Mouse (Mus musculus): ENCODE data around the gene Abhd2. TPM values are rescaled to one million over a fixed set of nuclear protein-coding genes. Genes with fewer than 3 reads are reported as not detected.
A peak's percentile ranks its signal among the peaks of the same experiment; 100 is the strongest.

Gene Abhd2
- polyA plus RNA-seq, 1 experiment from 2014 or later: 12.1 TPM

DNA sequence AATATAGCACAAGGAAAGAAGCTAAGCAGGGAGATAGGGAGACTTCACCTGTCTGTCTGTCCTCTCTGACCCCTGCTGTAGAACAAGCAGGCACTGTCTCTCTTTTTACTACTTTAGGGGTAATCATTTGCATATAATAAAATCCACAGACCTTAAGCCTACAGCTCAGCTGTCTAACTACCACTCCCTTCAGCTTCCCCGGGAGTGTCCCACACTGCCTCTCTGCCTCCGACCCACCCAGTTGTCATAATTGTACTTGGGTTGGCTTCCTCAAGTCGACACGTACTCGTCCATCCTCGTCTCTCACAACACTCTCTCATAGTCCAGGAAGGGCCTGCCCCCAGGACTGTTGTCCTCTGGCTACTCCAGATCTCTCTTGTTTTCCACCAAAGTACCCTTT, 29.1 kb downstream of the Abhd2 start:
- H3K27ac ChIP-seq: no peak overlapping the region
- no peaks in the 10 kb centered on the region for H3K9me3 ChIP-seq
- H3K4me3 ChIP-seq (replicated peaks): no peak overlapping the region
- ATAC-seq (ENCODE audit: low FRiP score): no peak
- peaks cover 22% of the 10 kb centered on the region for H3K36me3 ChIP-seq (replicated peaks)
- no peak overlapping the region for H3K9ac ChIP-seq
- peaks cover 19% of the 10 kb centered on the region for H3K4me1 ChIP-seq
- 90% methylated on average over 6 of the region's 6 CpGs for WGBS
- no peaks in the 10 kb centered on the region for H3K27me3 ChIP-seq
- no peak overlapping the region for H3K4me2 ChIP-seq

DNA sequence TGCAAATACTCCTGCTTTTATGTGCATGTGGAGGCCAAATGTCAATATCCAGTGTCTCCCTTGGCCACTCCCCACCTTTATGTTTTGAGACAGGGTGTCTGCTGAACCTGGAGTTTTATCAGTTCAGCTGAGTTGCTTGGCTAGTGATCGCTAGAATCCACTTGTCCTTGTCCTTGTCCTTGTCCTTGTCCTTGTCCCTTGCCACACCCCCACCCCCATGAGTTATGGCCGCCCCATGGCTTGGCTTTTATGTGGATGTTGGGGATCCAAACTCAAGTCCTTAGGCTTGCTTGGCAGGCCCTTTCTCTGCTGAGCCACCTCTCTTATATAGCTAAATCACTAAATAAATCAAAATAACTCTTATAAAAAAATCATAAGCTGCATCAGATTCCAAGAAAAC, 29.6 kb downstream of the Abhd2 start:
- WGBS: 89% methylated on average over 2 of the region's 2 CpGs
- Histone ChIP-seq H3K4me1 (peaks cover 19% of the 10 kb centered on the region), H3K27ac (no peak overlapping the region), H3K36me3 (replicated peaks) (peaks cover 18% of the 10 kb centered on the region), H3K9ac (no peak overlapping the region), H3K4me3 (replicated peaks) (no peak overlapping the region), H3K27me3 (no peaks in the 10 kb centered on the region), H3K9me3 (no peaks in the 10 kb centered on the region), H3K4me2 (no peak overlapping the region)
- ATAC-seq (ENCODE audit: low FRiP score): no peak

DNA sequence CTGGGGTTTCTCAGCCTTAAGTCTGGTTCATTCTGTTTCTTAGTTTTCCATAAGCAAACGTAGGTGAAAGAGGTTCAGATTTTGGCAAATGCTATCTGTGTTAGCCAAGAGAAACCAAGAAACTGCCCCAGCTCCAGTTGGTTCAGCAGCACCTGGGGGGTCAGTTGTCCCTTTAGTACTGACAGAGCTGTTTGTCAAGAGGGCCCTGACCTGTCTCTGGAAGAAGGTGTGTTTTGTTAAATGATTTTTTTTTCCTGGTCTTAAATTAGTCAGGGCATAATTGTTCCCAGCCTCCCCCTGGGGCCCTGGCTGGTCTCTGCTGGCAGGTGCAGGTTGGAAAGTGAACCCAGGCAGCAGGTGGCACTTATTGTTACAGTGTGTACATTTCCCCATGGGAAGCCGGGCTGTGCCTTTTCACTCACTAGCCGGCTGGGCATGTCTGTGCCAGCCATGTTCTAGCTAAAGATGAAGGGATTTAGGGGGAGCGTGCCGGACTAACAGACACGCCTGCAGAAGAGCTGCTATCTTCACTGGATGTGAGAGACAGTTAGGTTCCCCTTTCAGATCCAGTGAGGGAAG, 30.3 kb downstream of the Abhd2 start:
- Histone ChIP-seq H3K4me2 (no peak overlapping the region), H3K27ac (peak overlapping the region; percentile 10; the same call in 1 of the 2 replicates), H3K9ac (no peak overlapping the region), H3K36me3 (replicated peaks) (peaks cover 11% of the 10 kb centered on the region), H3K9me3 (no peaks in the 10 kb centered on the region), H3K4me1 (peaks cover 21% of the 10 kb centered on the region), H3K27me3 (no peaks in the 10 kb centered on the region), H3K4me3 (replicated peaks) (no peak overlapping the region)
- WGBS: 77% methylated on average over 6 of the region's 6 CpGs
- no peak for ATAC-seq (ENCODE audit: low FRiP score)

DNA sequence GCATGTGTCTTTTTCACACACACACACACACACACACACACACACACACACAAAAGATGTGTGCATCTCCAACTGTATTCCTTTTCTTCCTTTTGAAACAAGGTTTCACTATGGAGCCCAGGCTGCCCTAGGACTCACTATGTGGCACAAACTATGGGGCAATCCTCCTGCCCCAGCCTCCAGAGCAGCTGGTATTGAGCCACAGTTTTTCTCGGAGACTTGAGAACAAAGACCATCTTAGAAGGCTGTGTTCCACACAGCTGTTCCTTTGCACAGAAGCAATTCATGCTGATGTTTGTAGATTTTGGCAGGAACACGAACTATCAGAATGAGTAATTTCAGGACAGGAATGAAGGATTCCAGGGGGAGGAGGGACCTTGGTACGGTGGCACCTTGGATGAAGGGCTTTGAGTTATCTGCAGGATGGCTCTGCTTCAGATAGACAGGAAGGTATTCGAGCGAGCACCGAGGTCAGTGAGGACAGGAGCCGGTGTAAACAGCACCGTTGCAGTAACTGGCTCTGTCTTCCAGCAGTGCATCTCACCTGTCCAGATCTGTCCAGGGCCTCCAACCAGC, 35.5 kb downstream of the Abhd2 start:
- Histone ChIP-seq H3K36me3 (replicated peaks) (no peaks in the 10 kb centered on the region), H3K4me2 (no peak overlapping the region), H3K4me1 (peaks cover 44% of the 10 kb centered on the region), H3K27ac (0 out of 2 replicates have a peak overlapping the region, but pooled peaks have one; percentile 26), H3K9ac (no peak overlapping the region), H3K27me3 (no peaks in the 10 kb centered on the region), H3K9me3 (no peaks in the 10 kb centered on the region), H3K4me3 (replicated peaks) (no peak overlapping the region)
- WGBS: 77% methylated on average over 8 of the region's 8 CpGs
- no peak for ATAC-seq (ENCODE audit: low FRiP score)

DNA sequence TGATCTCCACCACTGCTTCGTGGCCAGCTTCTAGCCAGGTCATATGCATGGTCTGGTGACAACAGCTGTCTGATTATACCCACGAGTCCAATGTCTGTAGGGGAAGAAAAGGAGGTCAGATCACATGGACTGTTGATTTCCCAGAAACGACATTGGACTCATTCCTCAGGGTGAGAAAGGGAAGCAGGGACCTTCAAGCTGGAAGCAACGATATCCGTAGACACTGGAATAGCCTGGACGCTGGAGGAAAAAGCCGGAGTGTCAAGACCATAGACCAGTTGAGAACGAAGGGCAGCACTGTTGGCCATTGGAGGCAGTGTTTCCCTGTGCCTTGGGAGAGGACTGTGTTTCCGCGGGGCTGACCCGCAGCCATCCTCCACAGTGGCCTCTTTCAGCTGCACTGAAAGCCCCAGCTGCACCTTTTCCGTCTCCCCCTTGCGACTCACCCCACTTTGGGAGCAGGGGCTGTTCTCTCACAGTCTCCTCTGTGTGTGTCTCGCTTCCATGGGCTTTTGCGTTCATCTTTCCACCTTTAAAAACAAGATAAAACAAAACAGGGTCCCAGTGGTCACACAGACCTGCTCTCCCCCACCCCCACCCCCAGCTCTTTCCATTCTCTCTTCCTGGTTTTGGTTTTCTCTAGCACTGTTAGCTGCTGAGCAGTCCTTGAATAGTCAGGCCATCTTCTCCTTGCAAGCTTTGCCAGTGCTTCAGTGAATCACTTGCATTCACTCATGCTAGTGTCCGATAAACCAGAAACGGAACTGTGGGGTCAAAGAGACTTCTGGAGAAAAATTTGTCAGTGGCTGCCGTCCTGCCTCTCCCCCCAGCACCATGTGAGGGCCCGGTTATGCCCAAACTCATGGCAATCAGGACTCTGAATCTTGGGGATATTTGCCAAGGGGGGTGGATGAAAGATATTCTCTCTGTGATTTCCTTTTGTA, 36.5 kb downstream of the Abhd2 start:
- H3K27ac ChIP-seq: peak overlapping the region; percentile 65
- no peaks in the 10 kb centered on the region for H3K9me3 ChIP-seq
- no peak overlapping the region; the same call in none of the 2 replicates for H3K9ac ChIP-seq
- H3K27me3 ChIP-seq: no peaks in the 10 kb centered on the region
- H3K4me2 ChIP-seq: no peak overlapping the region
- peaks cover 53% of the 10 kb centered on the region for H3K4me1 ChIP-seq
- peak; percentile 34; the same call in 1 of the 2 replicates for ATAC-seq (ENCODE audit: low FRiP score)
- WGBS: 53% methylated on average over 19 of the region's 19 CpGs
- no peaks in the 10 kb centered on the region for H3K36me3 ChIP-seq (replicated peaks)
- H3K4me3 ChIP-seq (replicated peaks): no peak overlapping the region

DNA sequence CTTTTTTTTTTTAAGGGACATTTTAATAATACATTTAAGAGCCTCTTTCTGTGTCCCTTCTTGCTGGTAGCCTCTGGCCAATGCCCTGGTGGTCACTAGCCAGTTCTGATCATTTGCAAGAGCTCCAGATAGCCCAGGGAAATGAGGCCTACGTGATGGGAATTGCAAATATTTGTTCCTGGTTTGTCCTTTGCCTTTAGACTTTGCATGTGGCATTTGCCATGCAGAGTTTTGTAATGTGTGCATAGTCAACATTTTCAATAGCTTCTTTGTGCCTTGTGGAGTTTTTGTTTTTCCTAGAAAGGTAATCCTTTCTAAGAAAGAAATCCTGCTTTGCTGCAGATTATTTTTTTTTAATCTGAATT, 37.2 kb downstream of the Abhd2 start:
- peak overlapping the region; percentile 65; the same call in 1 of the 2 replicates for H3K27ac ChIP-seq
- 25% methylated on average over 1 of the region's 1 CpGs for WGBS
- peaks cover 58% of the 10 kb centered on the region for H3K4me1 ChIP-seq
- no peak for ATAC-seq (ENCODE audit: low FRiP score)
- no peak overlapping the region for H3K4me3 ChIP-seq (replicated peaks)
- H3K36me3 ChIP-seq (replicated peaks): no peaks in the 10 kb centered on the region; the same call in 1 of the 2 replicates
- no peak overlapping the region for H3K9ac ChIP-seq
- H3K4me2 ChIP-seq: no peak overlapping the region
- no peaks in the 10 kb centered on the region for H3K9me3 ChIP-seq
- no peaks in the 10 kb centered on the region for H3K27me3 ChIP-seq

DNA sequence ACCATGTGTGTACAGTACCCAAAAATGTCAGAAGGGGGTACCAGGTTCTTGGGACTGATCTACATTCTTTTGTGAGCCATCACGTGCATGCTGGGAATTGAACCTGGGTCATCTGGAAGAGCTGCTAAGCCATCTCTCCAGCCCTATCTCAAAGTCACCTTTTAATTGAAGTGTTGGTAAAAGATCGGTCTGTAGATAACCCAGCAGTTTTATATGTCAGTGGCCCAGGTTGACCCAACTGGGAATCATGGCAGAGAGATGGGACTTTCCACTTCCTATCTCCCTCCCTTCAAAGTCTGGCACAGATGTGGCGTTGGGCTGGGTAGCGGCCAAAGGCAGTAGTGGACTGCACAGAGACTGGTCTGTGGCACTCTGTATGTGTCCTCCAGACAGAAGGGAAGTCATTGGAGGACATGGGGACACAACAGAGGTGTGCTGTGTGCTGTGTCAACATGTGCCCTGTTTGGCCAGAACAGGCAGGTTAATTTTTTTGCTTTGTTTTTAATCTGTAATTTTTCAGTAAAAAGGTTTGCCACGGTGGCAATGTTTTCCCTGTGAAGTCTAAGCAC, 38.5 kb downstream of the Abhd2 start:
- H3K36me3 ChIP-seq (replicated peaks): no peaks in the 10 kb centered on the region; the same call in 1 of the 2 replicates
- no peak overlapping the region for H3K27ac ChIP-seq
- peaks cover 71% of the 10 kb centered on the region for H3K4me1 ChIP-seq
- H3K9ac ChIP-seq: no peak overlapping the region
- H3K27me3 ChIP-seq: no peaks in the 10 kb centered on the region
- no peaks in the 10 kb centered on the region for H3K9me3 ChIP-seq
- 96% methylated on average over 5 of the region's 5 CpGs for WGBS
- no peak for ATAC-seq (ENCODE audit: low FRiP score)
- H3K4me2 ChIP-seq: no peak overlapping the region
- H3K4me3 ChIP-seq (replicated peaks): no peak overlapping the region

DNA sequence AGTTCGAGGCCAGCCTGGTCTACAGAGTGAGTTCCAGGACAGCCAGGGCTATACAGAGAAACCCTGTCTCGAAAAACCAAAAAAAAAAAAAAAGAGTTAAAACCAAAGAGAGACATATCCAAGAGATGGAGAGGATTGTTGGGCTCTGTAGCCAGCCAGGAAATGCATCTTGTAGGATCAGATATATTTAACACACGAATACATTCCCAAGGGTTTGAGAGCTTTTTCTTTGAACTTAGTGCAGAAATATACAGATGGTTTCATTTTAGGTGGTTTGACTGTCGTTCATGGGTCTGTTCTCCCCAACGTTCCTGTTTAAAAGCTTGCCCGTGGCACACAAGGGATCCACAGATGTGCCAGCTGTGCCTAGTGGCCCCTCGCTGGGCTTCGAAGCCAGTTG, 39.2 kb downstream of the Abhd2 start:
- Histone ChIP-seq H3K4me2 (no peak overlapping the region), H3K27ac (no peak overlapping the region), H3K27me3 (no peaks in the 10 kb centered on the region), H3K4me3 (replicated peaks) (no peak overlapping the region), H3K9ac (no peak overlapping the region), H3K9me3 (no peaks in the 10 kb centered on the region), H3K4me1 (peaks cover 75% of the 10 kb centered on the region), H3K36me3 (replicated peaks) (no peaks in the 10 kb centered on the region; the same call in 1 of the 2 replicates)
- ATAC-seq (ENCODE audit: low FRiP score): no peak
- 75% methylated on average over 8 of the region's 8 CpGs for WGBS

DNA sequence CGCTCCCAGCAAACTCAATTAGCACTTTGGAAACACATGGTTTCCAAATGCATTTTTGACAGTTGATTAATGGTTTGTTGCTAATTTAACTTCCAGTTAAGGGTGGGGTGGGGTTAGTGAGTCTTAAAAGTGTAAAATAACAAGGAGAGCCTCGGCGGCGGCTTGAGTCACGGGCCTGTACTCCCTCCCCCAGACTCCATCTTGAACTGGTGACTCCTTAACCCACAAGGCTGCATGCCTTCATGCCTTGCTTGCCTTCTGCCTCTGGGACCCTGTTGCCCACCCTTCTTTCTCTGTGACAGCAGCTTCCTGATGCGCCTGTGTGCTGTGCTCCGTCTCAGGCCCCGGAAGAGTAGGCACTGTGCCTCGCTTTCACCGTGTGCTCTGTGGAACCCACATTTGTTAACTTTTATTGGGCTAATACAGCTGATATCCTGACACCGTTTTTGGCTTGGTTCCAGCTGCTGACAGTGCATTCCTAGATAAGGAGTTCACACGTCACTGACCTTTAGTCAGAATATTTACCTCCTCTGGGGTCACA, 40.6 kb downstream of the Abhd2 start:
- no peak overlapping the region for H3K9ac ChIP-seq
- H3K9me3 ChIP-seq: no peaks in the 10 kb centered on the region
- no peak overlapping the region for H3K4me3 ChIP-seq (replicated peaks)
- peak overlapping the region; percentile 54; the same call in 1 of the 2 replicates for H3K27ac ChIP-seq
- H3K4me1 ChIP-seq: peaks cover 82% of the 10 kb centered on the region
- ATAC-seq (ENCODE audit: low FRiP score): no peak
- no peak overlapping the region for H3K4me2 ChIP-seq
- H3K36me3 ChIP-seq (replicated peaks): no peaks in the 10 kb centered on the region; the same call in 1 of the 2 replicates
- no peaks in the 10 kb centered on the region for H3K27me3 ChIP-seq
- WGBS: 58% methylated on average over 12 of the region's 12 CpGs

DNA sequence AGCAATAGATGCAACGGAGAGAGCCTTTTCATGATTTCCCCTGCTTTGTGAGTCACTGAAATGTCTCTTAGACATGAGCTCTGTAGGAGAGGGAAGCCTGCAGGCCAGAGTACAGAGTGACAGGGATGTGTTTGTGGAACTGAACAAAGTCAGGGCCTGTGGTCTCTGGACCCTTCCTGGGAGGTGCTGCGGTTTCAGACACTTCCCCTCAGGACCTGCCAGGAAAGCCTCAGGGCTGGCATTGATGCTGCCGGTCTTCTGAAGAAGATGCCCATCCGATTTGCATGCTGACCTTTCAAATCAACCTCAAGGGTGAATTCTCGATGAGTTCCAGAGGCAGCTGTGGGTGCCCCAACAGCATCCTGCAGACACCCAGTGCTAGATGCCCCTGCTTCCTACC, 41.5 kb downstream of the Abhd2 start:
- peaks cover 72% of the 10 kb centered on the region for H3K4me1 ChIP-seq
- no peaks in the 10 kb centered on the region for H3K9me3 ChIP-seq
- ATAC-seq (ENCODE audit: low FRiP score): no peak
- H3K27me3 ChIP-seq: no peaks in the 10 kb centered on the region
- no peak overlapping the region for H3K9ac ChIP-seq
- H3K27ac ChIP-seq: no peak overlapping the region
- H3K4me2 ChIP-seq: no peak overlapping the region
- 77% methylated on average over 5 of the region's 5 CpGs for WGBS
- no peaks in the 10 kb centered on the region; the same call in 1 of the 2 replicates for H3K36me3 ChIP-seq (replicated peaks)
- no peak overlapping the region for H3K4me3 ChIP-seq (replicated peaks)

DNA sequence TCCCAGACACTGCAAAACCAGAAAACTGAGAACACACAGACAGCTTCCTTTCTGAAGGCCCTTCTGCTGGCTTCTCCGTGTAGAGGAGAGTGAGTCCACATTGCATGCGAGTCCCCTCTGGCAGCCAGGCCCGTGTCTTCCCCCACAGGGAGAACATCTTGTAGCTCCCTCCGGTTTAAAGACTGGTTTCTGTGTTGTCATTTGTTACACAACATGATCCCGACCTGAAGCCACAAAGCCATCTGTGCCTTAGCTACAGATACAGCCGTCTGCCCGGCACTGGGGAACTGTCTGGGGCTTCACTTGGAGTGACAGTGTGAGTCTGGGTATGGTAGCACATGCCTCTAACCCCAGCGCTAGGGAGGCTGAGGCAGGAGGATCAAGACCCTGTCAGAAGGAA, 42.1 kb downstream of the Abhd2 start:
- no peak for ATAC-seq (ENCODE audit: low FRiP score)
- no peak overlapping the region for H3K4me3 ChIP-seq (replicated peaks)
- H3K9me3 ChIP-seq: no peaks in the 10 kb centered on the region
- no peak overlapping the region for H3K4me2 ChIP-seq
- no peak overlapping the region for H3K27ac ChIP-seq
- no peaks in the 10 kb centered on the region; the same call in 1 of the 2 replicates for H3K36me3 ChIP-seq (replicated peaks)
- peaks cover 66% of the 10 kb centered on the region for H3K4me1 ChIP-seq
- H3K27me3 ChIP-seq: no peaks in the 10 kb centered on the region
- 78% methylated on average over 8 of the region's 8 CpGs for WGBS
- no peak overlapping the region for H3K9ac ChIP-seq
